Mouse (Mus musculus): ENCODE measurements around the gene Specc1l. TPM values are rescaled to one million over a fixed set of nuclear protein-coding genes. Genes with fewer than 3 reads are reported as not detected.
A peak's percentile ranks its signal among the peaks of the same experiment; 100 is the strongest.

Specc1l gene
- polyA plus RNA-seq, 1 experiment from 2014 or later, result 34.6 TPM

DNA sequence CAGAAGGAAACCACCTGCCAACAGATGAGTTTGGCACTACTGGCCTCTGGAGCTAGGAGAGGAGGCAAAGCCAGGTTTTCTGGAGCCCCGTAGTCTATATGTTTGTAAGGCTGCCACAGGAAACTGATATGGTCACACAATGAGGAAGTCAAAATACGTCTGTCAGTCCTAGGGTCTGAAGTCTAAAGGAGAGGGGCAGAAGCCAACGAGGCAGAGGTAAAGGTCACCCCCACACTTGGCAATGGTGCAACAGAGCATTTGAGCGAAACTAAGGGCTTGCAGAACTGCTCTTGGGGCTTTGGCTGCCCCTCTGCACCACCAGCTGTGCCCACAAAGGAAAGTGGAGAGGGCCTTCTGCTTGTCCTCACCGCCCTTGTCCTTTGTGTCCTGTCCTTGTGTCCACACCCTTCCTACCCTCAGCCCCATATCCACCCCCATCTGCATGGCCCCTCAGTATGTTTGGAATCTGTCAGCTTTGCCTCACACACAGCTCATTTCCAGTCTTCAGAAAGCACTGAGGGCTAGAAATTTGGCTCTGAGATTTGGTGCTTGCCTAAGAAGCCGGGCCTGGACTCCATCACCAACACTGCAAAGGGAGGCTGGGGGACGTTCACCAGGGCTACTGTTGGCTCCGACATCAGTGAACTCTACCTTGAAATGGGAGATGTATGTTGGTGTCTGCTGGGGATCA is 24.4 kb upstream of the Specc1l start:
- Histone ChIP-seq H3K27ac (no peak overlapping the region), H3K36me3 (peaks cover 34% of the 10 kb centered on the region), H3K4me2 (no peak overlapping the region), H3K4me1 (replicated peaks) (no peaks in the 10 kb centered on the region), H3K9ac (no peak overlapping the region), H3K9me3 (no peaks in the 10 kb centered on the region), H3K4me3 (no peak overlapping the region), H3K27me3 (no peaks in the 10 kb centered on the region)
- WGBS, result 82% methylated on average over 8 of the region's 8 CpGs
- ATAC-seq (ENCODE audit: low FRiP score), result no peak

- WGBS, result 55% methylated on average over 7 of the region's 7 CpGs
- no peak overlapping the region for H3K4me3 ChIP-seq
- no peak for ATAC-seq (ENCODE audit: low FRiP score)
- no peak overlapping the region for H3K9ac ChIP-seq
- H3K27me3 ChIP-seq, result no peaks in the 10 kb centered on the region
- no peaks in the 10 kb centered on the region for H3K36me3 ChIP-seq
- H3K4me2 ChIP-seq, result no peak overlapping the region
- H3K4me1 ChIP-seq (replicated peaks), result no peaks in the 10 kb centered on the region
- H3K27ac ChIP-seq, result no peak overlapping the region
- H3K9me3 ChIP-seq, result no peaks in the 10 kb centered on the region; the same call in 1 of the 2 replicates
Measured at GRCm38 (mm10) chr10:75191647-75192046, 20.2 kb upstream of the Specc1l start.

DNA sequence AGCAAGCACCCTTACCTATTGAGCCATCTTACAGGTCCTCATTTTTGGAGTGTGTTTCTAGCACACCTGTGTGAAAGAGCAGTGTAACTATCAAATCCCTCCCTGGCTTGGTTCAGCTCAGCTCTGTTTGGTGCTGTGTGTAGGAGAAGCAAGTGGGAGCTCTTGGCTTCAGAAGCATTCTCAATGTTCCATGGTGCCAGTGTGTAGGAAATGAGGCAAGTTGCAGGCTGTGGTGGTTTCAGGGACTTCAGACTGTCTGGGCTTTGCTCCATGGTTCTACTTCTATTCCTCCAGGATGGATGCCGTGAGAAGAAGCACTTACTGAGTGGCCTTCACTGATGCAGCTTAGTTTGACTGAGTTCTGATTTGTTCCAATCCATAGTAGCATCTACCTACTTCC is 14.1 kb upstream of the Specc1l start:
- ATAC-seq (ENCODE audit: low FRiP score), result no peak
- no peaks in the 10 kb centered on the region for H3K4me1 ChIP-seq (replicated peaks)
- no peaks in the 10 kb centered on the region; the same call in 1 of the 2 replicates for H3K9me3 ChIP-seq
- H3K4me3 ChIP-seq, result no peak overlapping the region
- no peaks in the 10 kb centered on the region for H3K36me3 ChIP-seq
- no peak overlapping the region for H3K27ac ChIP-seq
- WGBS, result 85% methylated on average over 1 of the region's 1 CpGs
- H3K27me3 ChIP-seq, result no peaks in the 10 kb centered on the region
- H3K9ac ChIP-seq, result no peak overlapping the region
- H3K4me2 ChIP-seq, result no peak overlapping the region

DNA sequence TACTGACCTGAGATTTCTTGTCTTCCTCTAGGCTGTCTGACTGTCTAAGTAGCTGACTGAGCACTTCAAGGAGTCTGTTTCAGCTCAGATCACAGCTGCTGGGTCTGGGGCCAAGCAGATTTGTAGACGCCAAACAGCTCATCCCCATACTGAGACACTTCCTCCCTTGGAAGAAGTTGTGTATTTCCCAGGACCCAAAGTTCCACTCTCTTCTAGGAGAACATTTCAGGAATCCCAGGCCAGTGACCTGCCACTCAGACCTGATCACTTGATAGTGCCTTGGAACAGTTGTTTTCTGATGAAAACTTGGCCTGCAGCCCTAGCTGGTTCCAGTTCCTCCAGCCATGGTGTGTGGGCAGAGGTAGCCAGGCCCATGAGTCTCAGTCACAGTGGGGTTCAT is 11.1 kb upstream of the Specc1l start:
- H3K9me3 ChIP-seq, result no peaks in the 10 kb centered on the region
- no peaks in the 10 kb centered on the region for H3K27me3 ChIP-seq
- ATAC-seq (ENCODE audit: low FRiP score), result no peak
- WGBS, result 76% methylated on average over 1 of the region's 1 CpGs
- H3K9ac ChIP-seq, result no peak overlapping the region
- no peaks in the 10 kb centered on the region for H3K36me3 ChIP-seq
- H3K4me3 ChIP-seq, result no peak overlapping the region
- H3K4me2 ChIP-seq, result no peak overlapping the region
- no peak overlapping the region for H3K27ac ChIP-seq
- H3K4me1 ChIP-seq (replicated peaks), result no peaks in the 10 kb centered on the region

DNA sequence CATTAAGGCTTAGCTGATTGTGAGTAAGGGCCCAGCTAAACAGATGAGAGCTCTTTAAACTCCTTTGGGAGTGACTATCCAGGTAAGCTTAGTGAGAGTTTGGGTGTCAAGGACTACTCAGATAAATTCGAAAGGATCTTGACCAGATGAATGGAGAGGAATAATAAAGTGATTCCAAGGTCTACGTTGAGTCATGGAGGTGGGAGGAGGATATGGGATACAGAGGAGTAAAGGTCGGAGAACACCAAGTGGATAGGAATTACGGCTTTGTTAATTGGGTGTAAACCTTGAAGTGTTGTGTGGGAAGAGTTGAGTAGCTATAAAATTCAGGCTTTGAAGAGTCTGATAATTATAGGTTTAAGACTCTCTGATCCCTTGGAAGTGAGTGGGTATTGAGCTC is 5.7 kb upstream of the Specc1l start:
- Histone ChIP-seq H3K4me3 (no peak overlapping the region), H3K4me2 (no peak overlapping the region), H3K9me3 (no peaks in the 10 kb centered on the region), H3K27ac (no peak overlapping the region), H3K9ac (no peak overlapping the region), H3K36me3 (no peaks in the 10 kb centered on the region), H3K27me3 (no peaks in the 10 kb centered on the region), H3K4me1 (replicated peaks) (peaks cover under 1% of the 10 kb centered on the region; the same call in 1 of the 2 replicates)
- 87% methylated on average over 4 of the region's 4 CpGs for WGBS
- ATAC-seq (ENCODE audit: low FRiP score), result no peak

- H3K4me3 ChIP-seq, result no peak overlapping the region
- H3K27ac ChIP-seq, result no peak overlapping the region
- no peak overlapping the region for H3K9ac ChIP-seq
- peaks cover 18% of the 10 kb centered on the region for H3K4me1 ChIP-seq (replicated peaks)
- H3K4me2 ChIP-seq, result no peak overlapping the region
- H3K27me3 ChIP-seq, result no peaks in the 10 kb centered on the region
- 97% methylated on average over 3 of the region's 3 CpGs for WGBS
- no peaks in the 10 kb centered on the region for H3K9me3 ChIP-seq
- no peak for ATAC-seq (ENCODE audit: low FRiP score)
- H3K36me3 ChIP-seq, result no peaks in the 10 kb centered on the region
Measured at GRCm38 (mm10) chr10:75210841-75211240, 1.0 kb upstream of the Specc1l start.

- Histone ChIP-seq H3K4me1 (replicated peaks) (peaks cover 18% of the 10 kb centered on the region), H3K27ac (peak overlapping the region; percentile 99), H3K9me3 (no peaks in the 10 kb centered on the region), H3K4me2 (peak overlapping the region; percentile 62), H3K9ac (peak overlapping the region; percentile 96), H3K27me3 (no peaks in the 10 kb centered on the region), H3K36me3 (no peaks in the 10 kb centered on the region), H3K4me3 (peak overlapping the region; percentile 81)
- no peak for ATAC-seq (ENCODE audit: low FRiP score)
- 47% methylated on average over 7 of the region's 7 CpGs for WGBS
Measured at GRCm38 (mm10) chr10:75212981-75213380, 1.1 kb downstream of the Specc1l start.

DNA sequence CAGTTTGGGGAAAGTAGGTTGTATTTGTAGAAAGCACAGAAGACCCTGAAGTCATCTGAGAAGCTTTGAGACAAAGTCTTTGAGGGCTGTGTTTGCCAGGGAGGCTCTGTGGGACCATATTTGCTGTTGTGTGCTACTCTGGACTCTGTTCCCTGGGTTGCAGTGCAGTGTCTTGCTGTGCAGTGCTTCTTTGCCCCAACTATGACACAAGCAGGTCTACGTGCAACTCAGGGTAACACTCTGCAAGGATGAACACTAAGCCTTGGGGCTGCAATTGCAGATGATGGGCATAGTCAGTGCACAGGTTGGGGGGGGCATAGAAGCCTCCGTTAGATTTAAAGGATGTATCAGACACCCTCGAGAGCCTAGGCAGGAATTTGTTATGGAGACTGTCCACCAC is 8.8 kb downstream of the Specc1l start:
- H3K9me3 ChIP-seq, result no peaks in the 10 kb centered on the region
- no peak for ATAC-seq (ENCODE audit: low FRiP score)
- H3K36me3 ChIP-seq, result no peaks in the 10 kb centered on the region
- no peaks in the 10 kb centered on the region for H3K27me3 ChIP-seq
- no peak overlapping the region for H3K9ac ChIP-seq
- no peak overlapping the region for H3K4me3 ChIP-seq
- no peak overlapping the region for H3K27ac ChIP-seq
- H3K4me2 ChIP-seq, result no peak overlapping the region
- H3K4me1 ChIP-seq (replicated peaks), result peaks cover 21% of the 10 kb centered on the region
- 94% methylated on average over 3 of the region's 3 CpGs for WGBS

- Histone ChIP-seq H3K9ac (no peak overlapping the region), H3K9me3 (no peaks in the 10 kb centered on the region), H3K4me2 (no peak overlapping the region), H3K36me3 (no peaks in the 10 kb centered on the region), H3K27ac (no peak overlapping the region), H3K27me3 (no peaks in the 10 kb centered on the region), H3K4me1 (replicated peaks) (peaks cover 21% of the 10 kb centered on the region), H3K4me3 (no peak overlapping the region)
- no peak for ATAC-seq (ENCODE audit: low FRiP score)
- WGBS, result 81% methylated on average over 4 of the region's 4 CpGs
Measured at GRCm38 (mm10) chr10:75221936-75222610, 10.2 kb downstream of the Specc1l start.

- 83% methylated on average over 5 of the region's 5 CpGs for WGBS
- Histone ChIP-seq H3K4me3 (no peak overlapping the region), H3K27ac (no peak overlapping the region), H3K4me1 (replicated peaks) (peaks cover 21% of the 10 kb centered on the region), H3K36me3 (no peaks in the 10 kb centered on the region), H3K9ac (no peak overlapping the region), H3K9me3 (no peaks in the 10 kb centered on the region), H3K4me2 (no peak overlapping the region), H3K27me3 (no peaks in the 10 kb centered on the region)
- ATAC-seq (ENCODE audit: low FRiP score), result no peak
Measured at GRCm38 (mm10) chr10:75222611-75222998, 10.7 kb downstream of the Specc1l start.

GRCm38 (mm10) chr10:75224154-75224553 is 12.3 kb downstream of the Specc1l start:
- H3K4me1 ChIP-seq (replicated peaks), result peaks cover 21% of the 10 kb centered on the region
- no peak overlapping the region for H3K9ac ChIP-seq
- no peak overlapping the region for H3K4me3 ChIP-seq
- H3K9me3 ChIP-seq, result no peaks in the 10 kb centered on the region
- H3K4me2 ChIP-seq, result no peak overlapping the region
- ATAC-seq (ENCODE audit: low FRiP score), result no peak
- H3K36me3 ChIP-seq, result no peaks in the 10 kb centered on the region
- H3K27ac ChIP-seq, result no peak overlapping the region
- H3K27me3 ChIP-seq, result no peaks in the 10 kb centered on the region
- WGBS, result 70% methylated on average over 3 of the region's 3 CpGs

GRCm38 (mm10) chr10:75224630-75225029 is 12.8 kb downstream of the Specc1l start:
- Histone ChIP-seq H3K27ac (no peak overlapping the region), H3K4me2 (no peak overlapping the region), H3K9me3 (no peaks in the 10 kb centered on the region), H3K9ac (no peak overlapping the region), H3K4me1 (replicated peaks) (peaks cover 21% of the 10 kb centered on the region), H3K27me3 (no peaks in the 10 kb centered on the region), H3K36me3 (no peaks in the 10 kb centered on the region), H3K4me3 (no peak overlapping the region)
- 40% methylated on average over 1 of the region's 2 CpGs for WGBS
- ATAC-seq (ENCODE audit: low FRiP score), result no peak

- H3K9me3 ChIP-seq, result no peaks in the 10 kb centered on the region
- peaks cover 17% of the 10 kb centered on the region for H3K36me3 ChIP-seq
- no peaks in the 10 kb centered on the region for H3K27me3 ChIP-seq
- peaks cover 5% of the 10 kb centered on the region; the same call in 1 of the 2 replicates for H3K4me1 ChIP-seq (replicated peaks)
- no peak overlapping the region for H3K27ac ChIP-seq
- 85% methylated on average over 3 of the region's 3 CpGs for WGBS
- no peak overlapping the region for H3K4me3 ChIP-seq
- no peak overlapping the region for H3K4me2 ChIP-seq
- no peak overlapping the region for H3K9ac ChIP-seq
- ATAC-seq (ENCODE audit: low FRiP score), result no peak
Measured at GRCm38 (mm10) chr10:75227381-75227780, 15.5 kb downstream of the Specc1l start.

All from hindbrain, embryonic 13.5 days (tissue).